Mouse (Mus musculus): ENCODE data around the gene Ankrd33. TPM values are rescaled to one million over a fixed set of nuclear protein-coding genes. Genes with fewer than 3 reads are reported as not detected.

Ankrd33 gene
- polyA plus RNA-seq, 1 experiment from 2014 or later, result not detected

DNA sequence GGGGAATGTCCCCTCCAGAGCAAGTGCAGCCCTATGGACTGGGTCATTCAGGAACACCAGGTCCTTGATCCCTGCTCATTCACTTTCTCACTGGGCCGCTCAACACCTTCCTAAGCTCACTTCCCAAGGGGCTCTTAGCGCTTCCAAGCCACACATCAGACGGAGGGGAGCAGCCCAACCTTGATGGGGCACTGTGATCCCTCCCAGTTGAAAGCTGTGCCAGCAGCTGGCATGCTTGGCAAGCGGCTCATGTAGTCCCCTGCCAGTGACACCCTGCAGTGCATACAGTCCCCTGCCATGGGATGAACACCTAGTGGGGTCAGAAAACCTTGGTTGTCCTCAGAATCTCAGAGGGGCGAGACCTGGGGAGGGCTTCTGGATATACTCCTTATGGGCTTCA lies 41.5 kb upstream of the Ankrd33 start:
- Histone ChIP-seq H3K4me3 (ENCODE audit: low read length) (no peak overlapping the region), H3K4me1 (ENCODE audit: control insufficient read depth, insufficient read depth, low read length) (0 out of 2 replicates have a peak, but pooled peaks cover 5% of the 10 kb centered on the region)
- WGBS, result 81% methylated on average over 5 of the region's 5 CpGs

DNA sequence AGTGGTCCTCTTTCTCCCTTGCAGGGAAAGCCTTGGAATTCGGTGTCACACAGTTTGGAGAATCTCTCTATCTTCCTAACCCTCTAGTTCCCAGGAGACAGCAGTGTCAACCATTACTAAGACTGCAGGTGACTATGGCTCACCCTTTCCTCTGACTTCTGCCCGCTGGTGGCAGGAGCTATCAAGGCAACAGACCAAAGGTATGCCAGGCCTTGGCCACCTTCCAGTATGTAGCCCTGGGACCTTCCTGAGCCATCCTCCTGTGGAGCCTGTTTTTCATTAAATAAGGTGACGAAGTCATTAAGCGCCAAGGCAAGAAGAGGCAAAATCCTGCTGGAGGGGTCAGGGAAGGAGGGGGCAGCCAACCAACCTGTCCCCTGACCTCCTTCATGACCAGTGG lies 40.4 kb upstream of the Ankrd33 start:
- Histone ChIP-seq H3K9ac (ENCODE audit: low read length) (no peak overlapping the region), H3K27me3 (ENCODE audit: control insufficient read depth, insufficient read depth, low read length) (peaks cover 15% of the 10 kb centered on the region), H3K9me3 (replicated peaks; ENCODE audit: control insufficient read depth, low read length) (no peaks in the 10 kb centered on the region; the same call in 1 of the 2 replicates), H3K27ac (ENCODE audit: low read length) (no peak overlapping the region), H3K4me1 (ENCODE audit: control insufficient read depth, insufficient read depth, low read length) (0 out of 2 replicates have a peak, but pooled peaks cover 5% of the 10 kb centered on the region), H3K4me3 (ENCODE audit: low read length) (no peak overlapping the region), H3K36me3 (ENCODE audit: control insufficient read depth, insufficient read depth) (no peaks in the 10 kb centered on the region), H3K4me2 (ENCODE audit: low read depth, low read length) (no peak overlapping the region)
- whole genome bisulfite sequencing, result 50% methylated on average over 4 of the region's 4 CpGs
- ATAC-seq (replicated peaks; ENCODE audit: extremely low read depth, insufficient read depth, low FRiP score), result no peak

More for the DNA sequence above, 41.5 kb upstream of the Ankrd33 start:
- H3K9me3 ChIP-seq (replicated peaks; ENCODE audit: control insufficient read depth, low read length), result no peaks in the 10 kb centered on the region; the same call in 1 of the 2 replicates
- no peak overlapping the region for H3K9ac ChIP-seq (ENCODE audit: low read length)
- H3K27me3 ChIP-seq (ENCODE audit: control insufficient read depth, insufficient read depth, low read length), result peaks cover 12% of the 10 kb centered on the region
- H3K36me3 ChIP-seq (ENCODE audit: control insufficient read depth, insufficient read depth), result no peaks in the 10 kb centered on the region
- no peak overlapping the region for H3K4me2 ChIP-seq (ENCODE audit: low read depth, low read length)
- ATAC-seq (replicated peaks; ENCODE audit: extremely low read depth, insufficient read depth, low FRiP score), result no peak
- no peak overlapping the region for H3K27ac ChIP-seq (ENCODE audit: low read length)

DNA sequence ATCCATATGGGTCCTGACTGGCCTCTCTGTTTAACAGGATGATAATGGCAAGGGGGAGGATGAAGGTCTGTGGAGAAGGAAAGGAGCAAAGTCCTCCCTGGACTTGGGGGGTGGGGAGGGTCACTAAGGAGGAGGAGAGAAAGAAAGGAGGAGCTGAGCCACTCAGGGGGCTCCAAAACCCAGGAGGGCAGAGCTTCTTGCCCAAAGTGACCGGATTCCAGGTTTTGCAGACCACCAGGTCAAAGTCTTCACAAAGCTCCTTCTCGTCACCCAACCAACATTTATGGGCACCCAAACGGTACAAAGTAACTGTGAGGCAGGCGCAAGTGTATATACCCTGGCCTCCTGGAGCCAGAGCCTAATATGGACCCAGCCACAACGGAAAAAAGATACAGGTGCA lies 39.9 kb upstream of the Ankrd33 start:
- ATAC-seq (replicated peaks; ENCODE audit: extremely low read depth, insufficient read depth, low FRiP score), result no peak
- H3K4me2 ChIP-seq (ENCODE audit: low read depth, low read length), result no peak overlapping the region
- no peaks in the 10 kb centered on the region for H3K36me3 ChIP-seq (ENCODE audit: control insufficient read depth, insufficient read depth)
- H3K4me1 ChIP-seq (ENCODE audit: control insufficient read depth, insufficient read depth, low read length), result 0 out of 2 replicates have a peak, but pooled peaks cover 4% of the 10 kb centered on the region
- H3K9me3 ChIP-seq (replicated peaks; ENCODE audit: control insufficient read depth, low read length), result no peaks in the 10 kb centered on the region; the same call in 1 of the 2 replicates
- peaks cover 18% of the 10 kb centered on the region for H3K27me3 ChIP-seq (ENCODE audit: control insufficient read depth, insufficient read depth, low read length)
- H3K4me3 ChIP-seq (ENCODE audit: low read length), result no peak overlapping the region
- H3K27ac ChIP-seq (ENCODE audit: low read length), result no peak overlapping the region
- H3K9ac ChIP-seq (ENCODE audit: low read length), result no peak overlapping the region
- 71% methylated on average over 5 of the region's 5 CpGs for WGBS

DNA sequence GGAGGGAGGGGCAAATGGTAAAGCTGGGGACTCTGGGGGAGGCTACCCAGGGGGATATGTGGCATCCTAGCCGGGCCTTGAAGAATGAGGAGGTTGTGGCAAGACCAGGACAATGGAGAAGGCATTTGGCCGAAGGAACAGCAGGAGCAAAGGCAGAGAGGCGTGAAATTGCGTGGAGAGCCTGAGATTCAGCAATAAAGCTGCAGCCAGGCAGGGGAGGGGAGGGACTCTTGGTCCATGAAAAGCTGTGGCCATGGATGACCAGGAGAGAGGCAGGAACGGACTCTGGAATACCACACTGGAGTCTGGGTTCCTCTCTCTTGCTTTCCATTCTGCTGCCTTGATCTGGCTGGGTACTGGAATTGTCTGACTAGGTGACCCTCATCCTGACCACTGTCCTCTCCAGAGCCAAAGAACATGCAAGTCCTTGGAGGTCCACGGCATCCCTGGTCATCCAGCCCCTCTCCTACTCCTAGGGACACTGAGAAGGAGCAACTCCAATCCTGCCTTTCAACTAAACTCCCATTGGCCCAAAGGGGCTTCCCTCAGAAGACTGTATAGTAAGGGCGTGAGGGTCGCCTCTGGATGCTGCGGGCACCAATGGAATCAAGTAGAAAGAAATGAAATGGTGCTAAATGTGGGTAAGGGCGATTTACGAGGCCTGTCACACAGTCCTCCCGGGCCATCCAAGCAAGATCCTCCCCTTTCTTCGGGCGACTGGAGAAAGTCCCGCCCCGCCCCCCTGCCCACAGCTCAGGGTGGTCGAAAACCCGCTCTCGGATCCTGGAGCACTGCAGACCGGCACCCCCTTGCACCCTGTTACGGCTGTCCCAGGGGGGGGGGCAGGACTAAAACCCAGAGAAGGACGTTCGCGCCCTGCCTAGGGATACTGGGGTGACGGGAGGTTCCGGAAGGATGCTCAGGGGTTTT lies 39.2 kb upstream of the Ankrd33 start:
- H3K4me1 ChIP-seq (ENCODE audit: control insufficient read depth, insufficient read depth, low read length), result 0 out of 2 replicates have a peak, but pooled peaks cover 3% of the 10 kb centered on the region
- H3K27ac ChIP-seq (ENCODE audit: low read length), result no peak overlapping the region
- H3K4me2 ChIP-seq (ENCODE audit: low read depth, low read length), result peak overlapping the region; percentile 89
- H3K27me3 ChIP-seq (ENCODE audit: control insufficient read depth, insufficient read depth, low read length), result peaks cover 23% of the 10 kb centered on the region
- H3K4me3 ChIP-seq (ENCODE audit: low read length), result peak overlapping the region; percentile 75
- no peak for ATAC-seq (replicated peaks; ENCODE audit: extremely low read depth, insufficient read depth, low FRiP score)
- H3K9me3 ChIP-seq (replicated peaks; ENCODE audit: control insufficient read depth, low read length), result no peaks in the 10 kb centered on the region; the same call in 1 of the 2 replicates
- no peaks in the 10 kb centered on the region for H3K36me3 ChIP-seq (ENCODE audit: control insufficient read depth, insufficient read depth)
- 19% methylated on average over 26 of the region's 26 CpGs for WGBS
- no peak overlapping the region for H3K9ac ChIP-seq (ENCODE audit: low read length)

DNA sequence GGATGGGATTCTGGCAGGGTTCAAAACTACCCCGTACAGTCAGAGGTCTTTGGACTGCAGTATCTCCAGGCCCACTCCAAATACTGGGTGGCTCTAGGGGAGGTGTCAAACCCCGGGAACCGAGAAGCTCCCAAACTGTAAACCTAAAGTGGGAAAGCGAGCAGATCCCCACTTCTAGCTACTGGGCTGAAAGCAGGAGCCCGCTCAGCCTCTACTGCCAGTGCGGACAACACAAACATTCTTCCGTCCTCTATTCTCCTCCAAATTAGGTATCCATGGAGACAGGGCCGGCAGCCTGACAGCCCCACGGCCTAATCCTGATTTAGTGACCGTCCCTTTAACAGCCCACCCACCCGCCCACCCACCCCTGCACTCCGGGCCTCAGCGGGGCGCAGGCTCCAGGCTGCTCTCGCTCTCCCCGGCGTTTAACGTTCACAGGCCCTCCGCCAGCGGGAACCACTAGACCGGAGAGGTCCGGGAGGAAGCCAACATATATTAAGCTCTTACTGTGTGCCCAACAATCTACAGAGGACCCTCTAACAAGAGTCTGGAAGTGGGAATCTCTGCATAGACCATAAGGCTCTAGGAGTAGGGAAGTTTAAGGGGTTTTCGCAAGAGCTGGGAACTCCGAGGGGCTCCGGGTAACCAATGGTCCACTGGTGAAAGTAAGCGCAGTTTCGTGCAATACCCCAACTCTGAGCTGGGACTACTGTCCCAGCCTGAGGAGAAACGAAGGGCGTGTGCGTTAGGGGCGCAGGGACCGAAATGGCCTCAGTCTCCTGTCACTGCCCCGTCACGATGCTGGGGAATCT lies 38.3 kb upstream of the Ankrd33 start:
- Histone ChIP-seq H3K36me3 (ENCODE audit: control insufficient read depth, insufficient read depth) (no peaks in the 10 kb centered on the region), H3K4me1 (ENCODE audit: control insufficient read depth, insufficient read depth, low read length) (0 out of 2 replicates have a peak, but pooled peaks cover 3% of the 10 kb centered on the region), H3K9ac (ENCODE audit: low read length) (peak overlapping the region; percentile 77), H3K4me2 (ENCODE audit: low read depth, low read length) (peak overlapping the region; percentile 89), H3K27ac (ENCODE audit: low read length) (peak overlapping the region; percentile 82), H3K27me3 (ENCODE audit: control insufficient read depth, insufficient read depth, low read length) (peaks cover 23% of the 10 kb centered on the region), H3K4me3 (ENCODE audit: low read length) (peak overlapping the region; percentile 75), H3K9me3 (replicated peaks; ENCODE audit: control insufficient read depth, low read length) (no peaks in the 10 kb centered on the region; the same call in 1 of the 2 replicates)
- no peak for ATAC-seq (replicated peaks; ENCODE audit: extremely low read depth, insufficient read depth, low FRiP score)
- WGBS, result 3% methylated on average over 34 of the region's 34 CpGs

DNA sequence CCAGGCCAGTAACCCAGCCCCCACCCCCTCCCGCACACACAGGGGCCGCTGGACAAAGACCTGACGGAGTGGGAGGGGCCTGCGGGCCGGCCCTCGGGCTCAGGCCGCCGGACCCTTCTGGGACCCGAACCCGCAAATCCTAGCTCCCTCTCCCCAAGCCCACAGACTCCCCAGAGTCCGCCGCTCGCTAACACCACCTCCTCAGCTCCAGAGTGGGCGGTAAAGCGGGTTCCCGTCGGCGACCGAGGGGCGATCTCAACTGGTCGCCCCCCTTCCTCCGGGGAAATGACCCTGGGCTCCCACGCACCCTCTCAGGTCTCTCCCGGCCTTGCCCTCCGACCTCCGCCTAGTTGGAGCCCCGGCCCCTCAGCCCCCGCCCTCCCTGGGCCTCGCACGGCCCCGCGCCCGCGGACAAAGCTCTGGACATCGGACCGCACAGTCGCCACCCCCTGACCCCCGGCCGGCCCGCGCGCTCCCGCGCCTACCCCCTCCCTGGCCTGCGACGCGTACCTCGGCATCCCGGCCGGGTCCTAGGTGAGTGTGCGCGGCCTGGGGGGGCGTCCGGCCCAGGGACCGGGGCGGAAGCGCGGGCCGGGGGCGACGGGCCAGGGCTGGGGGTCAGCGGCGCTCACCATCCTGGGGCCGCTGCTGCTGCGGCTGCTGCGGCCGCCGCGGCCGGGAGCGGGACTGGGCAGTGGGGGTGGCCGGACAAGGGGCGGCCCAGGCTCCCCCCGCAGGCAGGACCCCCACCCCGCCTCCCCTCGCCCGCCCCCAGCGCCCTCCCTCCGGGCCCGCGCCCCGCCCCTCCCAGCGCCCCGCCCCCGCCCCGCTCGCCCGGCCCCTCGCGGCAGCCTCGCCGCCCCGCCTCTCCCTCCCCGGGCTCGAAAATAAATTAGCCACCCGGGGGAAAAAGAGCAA lies 37.5 kb upstream of the Ankrd33 start, which contains the start of gene Fignl2:
TSS of gene Fignl2 (minus strand) at position 755 of the 918 bp plus-strand sequence.
- H3K36me3 ChIP-seq (ENCODE audit: control insufficient read depth, insufficient read depth), result no peaks in the 10 kb centered on the region

DNA sequence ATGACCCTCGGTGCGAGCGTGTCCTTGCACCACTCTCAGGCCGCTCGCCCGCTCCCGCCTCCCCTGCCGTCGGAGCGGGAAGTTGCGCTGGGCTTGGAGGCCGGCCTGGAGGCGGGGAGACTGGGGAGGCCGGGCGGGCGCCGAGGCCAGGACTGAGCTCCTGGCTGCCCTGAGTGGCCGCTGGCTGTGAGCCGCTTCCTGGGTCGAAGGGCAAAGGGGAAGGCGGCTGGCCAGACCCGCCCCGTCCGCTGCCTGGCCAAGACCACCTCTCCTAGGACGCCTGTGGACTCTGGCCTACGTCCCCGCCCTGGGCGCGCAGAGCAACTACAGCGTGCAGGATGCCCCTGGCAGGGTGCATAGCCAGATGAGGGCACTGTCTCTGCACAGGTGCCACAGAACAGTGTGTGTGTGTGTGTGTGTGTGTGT lies 36.8 kb upstream of the Ankrd33 start:
- Histone ChIP-seq H3K4me2 (ENCODE audit: low read depth, low read length) (peak overlapping the region; percentile 89), H3K9me3 (replicated peaks; ENCODE audit: control insufficient read depth, low read length) (no peaks in the 10 kb centered on the region), H3K9ac (ENCODE audit: low read length) (peak overlapping the region; percentile 77), H3K27me3 (ENCODE audit: control insufficient read depth, insufficient read depth, low read length) (peaks cover 23% of the 10 kb centered on the region), H3K4me3 (ENCODE audit: low read length) (peak overlapping the region; percentile 75), H3K4me1 (ENCODE audit: control insufficient read depth, insufficient read depth, low read length) (0 out of 2 replicates have a peak, but pooled peaks cover 3% of the 10 kb centered on the region), H3K27ac (ENCODE audit: low read length) (peak overlapping the region; percentile 82), H3K36me3 (ENCODE audit: control insufficient read depth, insufficient read depth) (no peaks in the 10 kb centered on the region)
- peak; percentile 80 for ATAC-seq (replicated peaks; ENCODE audit: extremely low read depth, insufficient read depth, low FRiP score)
- 2% methylated on average over 30 of the region's 30 CpGs for WGBS

More for the DNA sequence above, 37.5 kb upstream of the Ankrd33 start, which contains the start of gene Fignl2:
- Histone ChIP-seq H3K9ac (ENCODE audit: low read length) (peak within 1 kb of the TSS; percentile 77), H3K9me3 (replicated peaks; ENCODE audit: control insufficient read depth, low read length) (no peaks in the 10 kb centered on the region), H3K4me3 (ENCODE audit: low read length) (peak within 1 kb of the TSS; percentile 75), H3K27ac (ENCODE audit: low read length) (peak within 1 kb of the TSS; percentile 82), H3K4me1 (ENCODE audit: control insufficient read depth, insufficient read depth, low read length) (0 out of 2 replicates have a peak, but pooled peaks cover 3% of the 10 kb centered on the region), H3K27me3 (ENCODE audit: control insufficient read depth, insufficient read depth, low read length) (peaks cover 23% of the 10 kb centered on the region), H3K4me2 (ENCODE audit: low read depth, low read length) (peak within 1 kb of the TSS; percentile 89)
- ATAC-seq (replicated peaks; ENCODE audit: extremely low read depth, insufficient read depth, low FRiP score), result peak; percentile 58
- under 1% methylated on average over 65 of the region's 96 CpGs for WGBS

DNA sequence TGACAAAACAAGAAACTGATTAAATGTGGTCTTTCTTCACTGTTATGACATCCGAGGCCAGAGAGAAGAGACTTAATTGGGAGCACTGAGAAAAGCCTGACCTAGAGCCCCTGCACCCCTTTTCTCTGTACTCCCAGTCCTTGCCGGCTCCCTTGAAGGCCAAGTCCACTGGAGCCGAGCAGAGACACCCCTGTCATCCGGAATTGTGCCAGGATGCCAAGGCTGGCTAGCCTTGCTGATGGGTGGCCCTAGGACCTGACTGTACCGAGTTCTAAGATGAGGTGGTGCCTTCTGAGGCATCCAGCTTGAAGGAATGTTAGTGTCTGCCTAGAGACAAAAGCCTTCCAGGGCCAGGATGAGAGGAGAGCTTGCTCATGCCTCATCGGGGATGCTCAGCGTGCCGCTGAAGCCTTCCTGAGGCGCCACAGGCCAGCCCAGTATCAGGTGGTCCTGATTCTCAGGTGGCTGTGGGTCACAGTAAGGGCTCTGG lies 35.5 kb upstream of the Ankrd33 start:
- 0 out of 2 replicates have a peak, but pooled peaks cover 3% of the 10 kb centered on the region for H3K4me1 ChIP-seq (ENCODE audit: control insufficient read depth, insufficient read depth, low read length)
- WGBS, result 85% methylated on average over 9 of the region's 9 CpGs

More for the DNA sequence above, 35.5 kb upstream of the Ankrd33 start:
- peaks cover 23% of the 10 kb centered on the region for H3K27me3 ChIP-seq (ENCODE audit: control insufficient read depth, insufficient read depth, low read length)
- no peak overlapping the region for H3K4me3 ChIP-seq (ENCODE audit: low read length)
- H3K9me3 ChIP-seq (replicated peaks; ENCODE audit: control insufficient read depth, low read length), result no peaks in the 10 kb centered on the region
- ATAC-seq (replicated peaks; ENCODE audit: extremely low read depth, insufficient read depth, low FRiP score), result no peak
- no peak overlapping the region for H3K9ac ChIP-seq (ENCODE audit: low read length)
- H3K27ac ChIP-seq (ENCODE audit: low read length), result no peak overlapping the region
- no peaks in the 10 kb centered on the region for H3K36me3 ChIP-seq (ENCODE audit: control insufficient read depth, insufficient read depth)
- no peak overlapping the region for H3K4me2 ChIP-seq (ENCODE audit: low read depth, low read length)

All from heart, embryonic 16.5 days (tissue).